Mouse (Mus musculus): ENCODE measurements at regions not wholly inside any gene's neighbourhood (a gene's known extent, or its start where the extent isn't known, plus 50 kb on each side); places are given as distances from the start of the nearest gene placed in this dataset.
"Not testable (repeated sequence)": the region's sequence is repeated elsewhere in the genome, so short reads cannot be mapped to it uniquely, and the experiment has no call there.

GRCm38 (mm10) chr12:54516463-54516862, 139.9 kb downstream of the Sptssa start:
- H3K4me1 ChIP-seq (ENCODE audit: control insufficient read depth, insufficient read depth, low read length): no peaks in the 10 kb centered on the region
- peaks cover 2% of the 10 kb centered on the region; the same call in 1 of the 2 replicates for H3K9me3 ChIP-seq (replicated peaks; ENCODE audit: control insufficient read depth, insufficient read depth, low read length, poor library complexity, severe bottlenecking)
- H3K27me3 ChIP-seq (ENCODE audit: control insufficient read depth, insufficient read depth, low read length, poor library complexity, severe bottlenecking): no peaks in the 10 kb centered on the region; the same call in 1 of the 2 replicates
- H3K27ac ChIP-seq (ENCODE audit: insufficient read depth, low read length): no peak overlapping the region
- TF ChIP-seq CTCF (IDR thresholded peaks at IDR 0.05; ENCODE audit: low read depth, low read length) (no peak), POLR2A (IDR thresholded peaks at IDR 0.05; ENCODE audit: insufficient read depth, low read length) (no peak), EP300 (IDR thresholded peaks at IDR 0.05; ENCODE audit: insufficient read depth, low read depth, low read length) (no peak)
- no peak overlapping the region for H3K4me3 ChIP-seq (ENCODE audit: low read depth, low read length)
- H3K9ac ChIP-seq (ENCODE audit: low read depth, poor library complexity, severe bottlenecking): no peak overlapping the region
- H3K36me3 ChIP-seq (ENCODE audit: control insufficient read depth, insufficient read depth, low read length, poor library complexity, severe bottlenecking): no peaks in the 10 kb centered on the region

- H3K4me3 ChIP-seq (ENCODE audit: low read depth, low read length); H3K27ac ChIP-seq (ENCODE audit: insufficient read depth, low read length); H3K27me3 ChIP-seq (ENCODE audit: control insufficient read depth, insufficient read depth, low read length, poor library complexity, severe bottlenecking); H3K36me3 ChIP-seq (ENCODE audit: control insufficient read depth, insufficient read depth, low read length, poor library complexity, severe bottlenecking); H3K9ac ChIP-seq (ENCODE audit: low read depth, poor library complexity, severe bottlenecking); H3K9me3 ChIP-seq (replicated peaks; ENCODE audit: control insufficient read depth, insufficient read depth, low read length, poor library complexity, severe bottlenecking); H3K4me1 ChIP-seq (ENCODE audit: control insufficient read depth, insufficient read depth, low read length): not testable (repeated sequence)
Measured at GRCm38 (mm10) chr12:54516039-54516438, 140.3 kb downstream of the Sptssa start.

- Histone ChIP-seq H3K27me3 (ENCODE audit: control insufficient read depth, insufficient read depth, low read length, poor library complexity, severe bottlenecking) (no peaks in the 10 kb centered on the region; the same call in 1 of the 2 replicates), H3K9me3 (replicated peaks; ENCODE audit: control insufficient read depth, insufficient read depth, low read length, poor library complexity, severe bottlenecking) (no peaks in the 10 kb centered on the region), H3K36me3 (ENCODE audit: control insufficient read depth, insufficient read depth, low read length, poor library complexity, severe bottlenecking) (no peaks in the 10 kb centered on the region), H3K4me1 (ENCODE audit: control insufficient read depth, insufficient read depth, low read length) (no peaks in the 10 kb centered on the region), H3K27ac (ENCODE audit: insufficient read depth, low read length) (no peak overlapping the region), H3K4me3 (ENCODE audit: low read depth, low read length) (no peak overlapping the region), H3K9ac (ENCODE audit: low read depth, poor library complexity, severe bottlenecking) (no peak overlapping the region)
- TF ChIP-seq POLR2A (IDR thresholded peaks at IDR 0.05; ENCODE audit: insufficient read depth, low read length): no peak
- no peak for TF ChIP-seq CTCF (IDR thresholded peaks at IDR 0.05; ENCODE audit: low read depth, low read length)
- TF ChIP-seq EP300 (IDR thresholded peaks at IDR 0.05; ENCODE audit: insufficient read depth, low read depth, low read length): no peak
Measured at GRCm38 (mm10) chr12:54509903-54510302, 146.5 kb downstream of the Sptssa start.

DNA sequence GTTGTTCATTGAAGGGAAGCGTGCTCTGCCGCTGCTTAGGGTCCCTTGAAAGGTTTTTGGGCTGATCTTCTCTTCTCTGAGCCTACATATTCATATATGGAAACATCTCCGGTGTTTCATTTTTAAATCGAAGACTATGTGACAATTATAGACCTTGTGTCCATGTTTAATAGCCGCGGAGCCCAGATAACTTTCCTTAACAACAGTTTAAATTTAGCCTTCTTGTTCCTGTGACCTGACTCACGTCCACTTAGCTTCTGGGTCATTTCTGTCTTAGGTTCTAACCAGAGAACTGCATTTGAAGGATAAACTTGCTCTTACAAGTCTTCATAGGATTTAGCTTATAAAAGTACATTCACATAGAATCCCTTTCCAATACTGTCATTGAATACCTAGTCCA, 153.6 kb downstream of the Sptssa start:
- TF ChIP-seq POLR2A (IDR thresholded peaks at IDR 0.05; ENCODE audit: insufficient read depth, low read length) (no peak), CTCF (IDR thresholded peaks at IDR 0.05; ENCODE audit: low read depth, low read length) (no peak), EP300 (IDR thresholded peaks at IDR 0.05; ENCODE audit: insufficient read depth, low read depth, low read length) (no peak)
- H3K9ac ChIP-seq (ENCODE audit: low read depth, poor library complexity, severe bottlenecking): no peak overlapping the region
- H3K27ac ChIP-seq (ENCODE audit: insufficient read depth, low read length): no peak overlapping the region
- H3K4me3 ChIP-seq (ENCODE audit: low read depth, low read length): no peak overlapping the region
- H3K27me3 ChIP-seq (ENCODE audit: control insufficient read depth, insufficient read depth, low read length, poor library complexity, severe bottlenecking): no peaks in the 10 kb centered on the region
- H3K4me1 ChIP-seq (ENCODE audit: control insufficient read depth, insufficient read depth, low read length): no peaks in the 10 kb centered on the region
- H3K9me3 ChIP-seq (replicated peaks; ENCODE audit: control insufficient read depth, insufficient read depth, low read length, poor library complexity, severe bottlenecking): no peaks in the 10 kb centered on the region
- H3K36me3 ChIP-seq (ENCODE audit: control insufficient read depth, insufficient read depth, low read length, poor library complexity, severe bottlenecking): no peaks in the 10 kb centered on the region

DNA sequence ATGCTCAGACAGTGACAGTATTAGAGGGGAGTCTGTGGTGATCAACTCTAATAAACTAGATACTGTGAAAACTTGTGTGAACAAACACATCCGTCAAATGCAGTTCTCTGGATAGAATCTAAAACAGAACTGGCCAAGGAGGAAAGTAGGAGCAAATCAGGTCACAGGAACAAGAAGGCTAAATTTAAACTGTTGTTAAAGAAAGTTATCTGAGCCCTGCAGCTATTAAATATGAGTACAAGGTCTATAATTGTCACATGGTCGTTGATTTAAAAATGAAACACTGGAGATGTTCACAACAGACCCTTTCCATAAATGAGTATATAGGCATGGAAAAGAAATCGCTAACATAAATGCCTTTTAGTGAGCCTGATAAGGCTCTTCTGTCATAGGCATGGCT, 156.4 kb downstream of the Sptssa start:
- Histone ChIP-seq H3K27ac (ENCODE audit: insufficient read depth, low read length) (no peak overlapping the region), H3K4me3 (ENCODE audit: low read depth, low read length) (no peak overlapping the region), H3K9ac (ENCODE audit: low read depth, poor library complexity, severe bottlenecking) (no peak overlapping the region), H3K36me3 (ENCODE audit: control insufficient read depth, insufficient read depth, low read length, poor library complexity, severe bottlenecking) (no peaks in the 10 kb centered on the region), H3K9me3 (replicated peaks; ENCODE audit: control insufficient read depth, insufficient read depth, low read length, poor library complexity, severe bottlenecking) (no peaks in the 10 kb centered on the region), H3K27me3 (ENCODE audit: control insufficient read depth, insufficient read depth, low read length, poor library complexity, severe bottlenecking) (no peaks in the 10 kb centered on the region), H3K4me1 (ENCODE audit: control insufficient read depth, insufficient read depth, low read length) (no peaks in the 10 kb centered on the region)
- TF ChIP-seq CTCF (IDR thresholded peaks at IDR 0.05; ENCODE audit: low read depth, low read length): no peak
- TF ChIP-seq EP300 (IDR thresholded peaks at IDR 0.05; ENCODE audit: insufficient read depth, low read depth, low read length): no peak
- TF ChIP-seq POLR2A (IDR thresholded peaks at IDR 0.05; ENCODE audit: insufficient read depth, low read length): no peak

- H3K27ac ChIP-seq (ENCODE audit: insufficient read depth, low read length): no peak overlapping the region
Measured at GRCm38 (mm10) chr12:54495701-54496374, 160.5 kb downstream of the Sptssa start.

More at GRCm38 (mm10) chr12:54495701-54496374, 160.5 kb downstream of the Sptssa start:
- no peak overlapping the region for H3K4me3 ChIP-seq (ENCODE audit: low read depth, low read length)
- no peaks in the 10 kb centered on the region for H3K9me3 ChIP-seq (replicated peaks; ENCODE audit: control insufficient read depth, insufficient read depth, low read length, poor library complexity, severe bottlenecking)
- no peaks in the 10 kb centered on the region for H3K27me3 ChIP-seq (ENCODE audit: control insufficient read depth, insufficient read depth, low read length, poor library complexity, severe bottlenecking)
- TF ChIP-seq POLR2A (IDR thresholded peaks at IDR 0.05; ENCODE audit: insufficient read depth, low read length): no peak
- no peak overlapping the region for H3K9ac ChIP-seq (ENCODE audit: low read depth, poor library complexity, severe bottlenecking)
- H3K4me1 ChIP-seq (ENCODE audit: control insufficient read depth, insufficient read depth, low read length): no peaks in the 10 kb centered on the region
- H3K36me3 ChIP-seq (ENCODE audit: control insufficient read depth, insufficient read depth, low read length, poor library complexity, severe bottlenecking): no peaks in the 10 kb centered on the region
